Mouse (Mus musculus) C2C12 (cell line): ENCODE data around the gene Plekha6. TPM values are rescaled to one million over a fixed set of nuclear protein-coding genes. Genes with fewer than 3 reads are reported as not detected.

Experiments
- H3K27me3 ChIP-seq: one replicate; pipeline ENCODE4 v1.6.1; 2011; ENCODE audit not compliant: control insufficient read depth, insufficient read depth, insufficient read length
- H3K36me3 ChIP-seq: one replicate; pipeline ENCODE4 v1.6.1; 2011; ENCODE audit not compliant: control insufficient read depth, insufficient read depth
- H3K4me3 ChIP-seq: one replicate; pipeline ENCODE4 v1.5.1; 2011; ENCODE audit warnings: mild to moderate bottlenecking, control low read depth; ENCODE audit not compliant: poor library complexity, insufficient read depth, severe bottlenecking
- H3K79me2 ChIP-seq: one replicate; pipeline ENCODE4 v1.6.1; 2011; ENCODE audit not compliant: control insufficient read depth, insufficient read depth
- H3K79me3 ChIP-seq: one replicate; pipeline ENCODE4 v1.6.1; 2011; ENCODE audit warnings: low read depth, control low read depth
- H3ac ChIP-seq: one replicate; pipeline ENCODE3; 2011; ENCODE audit warnings: low read depth; ENCODE audit not compliant: control insufficient read depth, insufficient read length
- CEBPB ChIP-seq: IDR thresholded peaks from one replicate; pipeline ENCODE4 v1.6.1; 2011; ENCODE audit warnings: low read depth, mild to moderate bottlenecking, control low read depth, moderate library complexity
- CTCF ChIP-seq: IDR thresholded peaks from one replicate; pipeline ENCODE4 v1.5.1; 2011; ENCODE audit not compliant: control insufficient read depth, insufficient read depth, insufficient read length
- FOSL1 ChIP-seq: IDR thresholded peaks from one replicate; pipeline ENCODE4 v1.8.0; 2011; ENCODE audit warnings: mild to moderate bottlenecking, low read length; ENCODE audit not compliant: poor library complexity, insufficient read depth, severe bottlenecking
- MAX ChIP-seq: IDR thresholded peaks from one replicate; pipeline ENCODE4 v1.6.1; 2011; ENCODE audit warnings: mild to moderate bottlenecking, control low read depth
- MYOD1 ChIP-seq: IDR thresholded peaks from one replicate; pipeline ENCODE4 v1.6.1; 2011; ENCODE audit warnings: low read depth; ENCODE audit not compliant: control insufficient read depth, insufficient read length
- MYOG ChIP-seq: IDR thresholded peaks from one replicate; pipeline ENCODE4 v1.6.1; 2011; ENCODE audit not compliant: control insufficient read depth, insufficient read length; ENCODE audit errors: extremely low read depth
- USF1 ChIP-seq: IDR thresholded peaks from one replicate; pipeline ENCODE4 v1.6.1; 2011; ENCODE audit warnings: low read depth, mild to moderate bottlenecking, control low read depth, moderate library complexity
- polyA plus RNA-seq: library from polyadenylated mRNA; unstranded; fragments of >200 nt; fragmentation: generic; extraction: Trizol; gene quantifications from one replicate; pipeline ENCODE4 v1.2.1, GENCODE M21; 2012; ENCODE audit warnings: missing spikeins

Plekha6 gene
- polyA plus RNA-seq, 1 experiment, result 0.15 TPM

- Histone ChIP-seq H3K79me3 (no peaks in the 10 kb centered on the region), H3K36me3 (no peaks in the 10 kb centered on the region), H3ac (no peak overlapping the region), H3K79me2 (no peaks in the 10 kb centered on the region), H3K4me3 (no peak overlapping the region), H3K27me3 (no peaks in the 10 kb centered on the region)
- TF ChIP-seq FOSL1 (no peak), MAX (no peak), MYOG (no peak)
Observed at GRCm38 (mm10) chr1:133231523-133232193, 67.6 kb downstream of the Plekha6 start.

GRCm38 (mm10) chr1:133235909-133236308 is 71.9 kb downstream of the Plekha6 start:
- TF ChIP-seq MYOD1 (no peak), FOSL1 (no peak), USF1 (no peak), CTCF (no peak), MAX (no peak), MYOG (no peak), CEBPB (no peak)
- no peak overlapping the region for H3K4me3 ChIP-seq
- H3K79me3 ChIP-seq, result no peaks in the 10 kb centered on the region
- H3K36me3 ChIP-seq, result no peaks in the 10 kb centered on the region
- H3K27me3 ChIP-seq, result no peaks in the 10 kb centered on the region
- H3ac ChIP-seq, result no peak overlapping the region
- H3K79me2 ChIP-seq, result no peaks in the 10 kb centered on the region

- Histone ChIP-seq H3K27me3 (no peaks in the 10 kb centered on the region), H3ac (no peak overlapping the region), H3K36me3 (no peaks in the 10 kb centered on the region)
Observed at GRCm38 (mm10) chr1:133236693-133237440, 72.9 kb downstream of the Plekha6 start.

GRCm38 (mm10) chr1:133237670-133238069 is 73.7 kb downstream of the Plekha6 start:
- H3K79me3 ChIP-seq, result no peaks in the 10 kb centered on the region
- TF ChIP-seq FOSL1 (no peak), USF1 (no peak), MYOG (no peak), CTCF (no peak), CEBPB (no peak)
- no peak overlapping the region for H3K4me3 ChIP-seq
- no peak overlapping the region for H3ac ChIP-seq
- H3K79me2 ChIP-seq, result no peaks in the 10 kb centered on the region
- H3K27me3 ChIP-seq, result no peaks in the 10 kb centered on the region
- H3K36me3 ChIP-seq, result no peaks in the 10 kb centered on the region

More at GRCm38 (mm10) chr1:133236693-133237440, 72.9 kb downstream of the Plekha6 start:
- Histone ChIP-seq H3K79me2 (no peaks in the 10 kb centered on the region), H3K79me3 (no peaks in the 10 kb centered on the region), H3K4me3 (no peak overlapping the region)
- TF ChIP-seq USF1 (no peak), MYOG (no peak), MAX (no peak), MYOD1 (no peak), CEBPB (no peak), CTCF (no peak), FOSL1 (no peak)

- no peak for TF ChIP-seq CEBPB
- no peak for TF ChIP-seq CTCF
- no peak for TF ChIP-seq MYOD1
- TF ChIP-seq MYOG, result no peak
- TF ChIP-seq MAX, result no peak
- TF ChIP-seq USF1, result no peak
- no peak for TF ChIP-seq FOSL1
- Histone ChIP-seq H3K36me3 (no peaks in the 10 kb centered on the region), H3K79me2 (no peaks in the 10 kb centered on the region), H3K79me3 (no peaks in the 10 kb centered on the region), H3K27me3 (no peaks in the 10 kb centered on the region), H3ac (no peak overlapping the region), H3K4me3 (no peak overlapping the region)
Observed at GRCm38 (mm10) chr1:133239121-133239812, 75.3 kb downstream of the Plekha6 start.
